Mouse (Mus musculus) embryonic facial prominence, embryonic 14.5 days (tissue): ENCODE results near the gene Bloc1s1. TPM values are rescaled to one million over a fixed set of nuclear protein-coding genes. Genes with fewer than 3 reads are reported as not detected.

Experiments
- ATAC-seq: fragments of 200-750 bp; cut with Nextera tagmentation; 2 replicates; pipeline ENCODE4 v1.8.0; 2017; ENCODE audit warnings: low read depth, moderate number of reproducible peaks, moderate TSS enrichment
- DNase-seq: peaks from one replicate; pipeline ENCODE4 v3.0.0-alpha.2; 2015; ENCODE audit warnings: low spot score
- H3K27ac ChIP-seq: fragments of 300-500 bp; sonication (generic); replicated peaks from 2 replicates; pipeline ENCODE4 v1.5.1; 2014; ENCODE audit warnings: low read depth, mild to moderate bottlenecking, low read length, moderate library complexity
- H3K27me3 ChIP-seq: fragments of 300-500 bp; sonication (generic); replicated peaks from 2 replicates; pipeline ENCODE4 v1.6.1; 2014; ENCODE audit warnings: low read length; ENCODE audit not compliant: control insufficient read depth, insufficient read depth
- H3K36me3 ChIP-seq: fragments of 300-500 bp; sonication (generic); 2 replicates; pipeline ENCODE4 v1.6.1; 2014; ENCODE audit warnings: low read length, mixed read lengths; ENCODE audit not compliant: control insufficient read depth, insufficient read depth
- H3K4me1 ChIP-seq: fragments of 300-500 bp; sonication (generic); 2 replicates; pipeline ENCODE4 v1.6.1; 2014; ENCODE audit warnings: antibody characterized with exemption, low read length; ENCODE audit not compliant: control insufficient read depth, insufficient read depth
- H3K4me2 ChIP-seq: fragments of 300-500 bp; sonication (generic); 2 replicates; pipeline ENCODE4 v1.6.1; 2014; ENCODE audit warnings: low read depth, mild to moderate bottlenecking, low read length, moderate library complexity, mixed read lengths
- H3K4me3 ChIP-seq: fragments of 300-500 bp; sonication (generic); 2 replicates; pipeline ENCODE4 v1.5.1; 2014; ENCODE audit warnings: low read depth, mild to moderate bottlenecking, low read length
- H3K9ac ChIP-seq: fragments of 300-500 bp; sonication (generic); 2 replicates; pipeline ENCODE4 v1.6.1; 2014; ENCODE audit warnings: low read depth, mild to moderate bottlenecking, low read length, moderate library complexity, mixed read lengths
- H3K9me3 ChIP-seq: fragments of 300-500 bp; sonication (generic); 2 replicates; pipeline ENCODE4 v1.6.1; 2016; ENCODE audit warnings: low read length; ENCODE audit not compliant: control insufficient read depth
- WGBS: fragments of 180-500 bp; shearing (Covaris S2); extraction: QIAGEN DNeasy Blood & Tissue Kit; methylation state at CpG from one replicate; pipeline ENCODE4 v1.1.7; 2014; 5-methylcytosine and 5-hydroxymethylcytosine counted together
- polyA plus RNA-seq: library from polyadenylated mRNA; unstranded; fragments of >200 nt; fragmentation: Nextera tagmentation; extraction: Ambion mirVana; gene quantifications from 2 replicates; pipeline ENCODE4 v1.2.1, GENCODE M21; 2014

The Bloc1s1 gene
- polyA plus RNA-seq, 1 experiment from 2014 or later, result 242 TPM

DNA sequence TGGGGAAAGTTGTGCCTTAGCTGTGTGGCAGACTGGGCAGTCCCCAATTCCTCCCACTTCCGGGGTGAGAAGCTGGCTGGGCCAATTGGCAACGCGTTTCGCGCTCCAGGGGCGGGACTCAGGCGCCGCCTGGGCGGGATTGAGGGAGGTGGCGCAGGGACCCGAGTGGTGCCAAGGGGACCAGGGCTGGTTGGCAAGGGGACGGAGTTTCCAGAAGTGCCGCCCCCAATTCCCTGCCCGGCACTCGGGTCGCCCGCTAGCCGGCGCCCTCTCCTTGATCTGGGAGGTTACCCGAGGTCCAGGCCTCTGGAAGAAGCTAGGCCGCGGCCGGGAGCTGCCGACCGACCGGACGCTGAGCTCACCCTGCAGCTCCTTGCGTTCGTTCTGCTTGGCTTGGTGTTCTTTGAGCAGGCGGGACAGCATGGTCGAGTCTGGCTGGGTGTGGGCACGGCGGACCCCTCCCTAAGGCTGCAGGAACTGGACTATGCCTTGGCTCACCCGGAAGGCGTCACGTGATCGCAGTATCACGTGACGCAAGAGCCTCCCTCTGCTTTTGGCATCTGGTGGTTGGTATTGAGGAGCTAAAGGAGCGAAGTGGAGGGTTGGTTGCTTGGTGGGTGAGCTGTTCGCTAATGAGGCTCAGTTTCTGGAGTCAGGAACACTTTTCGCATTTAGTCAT is 683 bp downstream of the Bloc1s1 start:
- H3K4me3 ChIP-seq, result peak overlapping the region; percentile 77
- DNase-seq (peak; percentile 96), ATAC-seq (peak; percentile 94)
- peaks cover 26% of the 10 kb centered on the region for H3K4me1 ChIP-seq
- H3K27ac ChIP-seq, result peak overlapping the region; percentile 89
- WGBS, result under 1% methylated on average over 31 of the region's 42 CpGs
- H3K27me3 ChIP-seq, result 0 out of 2 replicates have a peak, but pooled peaks cover 3% of the 10 kb centered on the region
- H3K9me3 ChIP-seq, result no peaks in the 10 kb centered on the region
- H3K9ac ChIP-seq, result peak overlapping the region; percentile 79
- peaks cover 4% of the 10 kb centered on the region; the same call in 1 of the 2 replicates for H3K36me3 ChIP-seq
- peak overlapping the region; percentile 73 for H3K4me2 ChIP-seq

DNA sequence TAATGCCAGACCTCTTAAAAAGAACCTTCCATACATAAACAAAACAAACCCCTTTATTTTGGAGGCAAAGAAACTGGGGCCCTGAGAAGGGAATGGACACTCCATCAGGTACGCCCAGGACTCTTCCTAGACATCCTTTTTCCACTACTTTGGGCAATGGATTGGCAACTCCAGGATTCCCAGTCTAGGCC is 1.1 kb downstream of the Bloc1s1 start, which contains the start of gene Rdh5:
Gene Rdh5 (minus strand): TSS at position 67 of the 191 bp plus-strand sequence.
- no peaks in the 10 kb centered on the region for H3K27me3 ChIP-seq
- H3K4me1 ChIP-seq, result peaks cover 26% of the 10 kb centered on the region
- peak within 1 kb of the TSS; percentile 73 for H3K4me2 ChIP-seq
- peak within 1 kb of the TSS; percentile 89 for H3K27ac ChIP-seq
- ATAC-seq, result no peak
- H3K4me3 ChIP-seq, result peak within 1 kb of the TSS; percentile 77
- no peak for DNase-seq
- 13% methylated on average over 1 of the region's 1 CpGs for WGBS
- peaks cover 9% of the 10 kb centered on the region; the same call in 1 of the 2 replicates for H3K36me3 ChIP-seq
- peak within 1 kb of the TSS; percentile 79 for H3K9ac ChIP-seq
- no peaks in the 10 kb centered on the region for H3K9me3 ChIP-seq

DNA sequence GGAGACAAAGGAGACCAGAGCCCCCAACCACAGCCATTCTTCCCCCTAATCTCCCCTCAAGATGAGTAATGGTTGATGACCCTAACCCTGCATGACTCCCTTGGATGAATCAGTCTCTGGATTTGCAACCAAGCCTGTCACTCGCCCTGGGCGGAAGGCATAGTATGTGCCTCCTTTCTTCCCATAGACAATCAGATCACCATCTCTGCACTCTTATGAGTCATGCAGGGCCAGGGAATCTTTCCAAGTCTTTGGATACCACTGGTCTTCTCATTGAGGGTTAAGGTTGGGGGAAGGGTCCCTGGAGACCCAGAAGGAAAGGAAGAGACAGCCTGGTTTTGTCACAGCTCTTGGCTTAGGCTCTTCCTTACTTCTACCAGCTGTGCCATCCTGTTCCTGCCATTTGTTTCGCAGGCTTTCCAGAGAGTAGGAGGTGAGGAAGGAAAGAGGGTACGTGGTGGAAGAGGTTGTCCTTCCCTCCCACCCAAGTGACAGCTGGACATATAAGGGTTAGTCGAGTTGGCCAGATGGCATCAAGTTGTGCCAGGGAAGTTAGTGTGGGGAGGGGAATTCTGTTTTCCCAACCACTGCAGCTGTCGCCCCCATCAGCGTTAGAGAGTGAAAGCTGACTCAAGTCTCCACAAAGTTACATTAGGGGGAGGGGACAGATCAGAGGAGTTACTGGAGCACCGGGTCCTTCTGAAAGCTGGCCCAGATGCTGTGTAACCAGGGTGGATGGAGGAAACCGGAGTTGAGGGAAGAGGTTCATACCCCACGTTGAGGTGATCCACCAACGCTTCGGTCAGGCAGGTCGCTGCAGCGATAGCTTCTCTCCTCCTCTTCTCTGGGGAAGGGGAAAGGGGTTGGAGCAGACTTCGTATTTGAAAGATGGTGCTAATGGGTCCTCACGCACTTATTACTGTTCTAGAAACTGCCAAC is 1.7 kb downstream of the Bloc1s1 start:
- Histone ChIP-seq H3K9me3 (no peaks in the 10 kb centered on the region), H3K4me1 (peaks cover 26% of the 10 kb centered on the region), H3K9ac (peak overlapping the region; percentile 79), H3K36me3 (peaks cover 14% of the 10 kb centered on the region), H3K4me3 (peak overlapping the region; percentile 77), H3K4me2 (peak overlapping the region; percentile 73), H3K27me3 (no peaks in the 10 kb centered on the region), H3K27ac (peak overlapping the region; percentile 89)
- ATAC-seq (no peak), DNase-seq (peak; percentile 76)
- 72% methylated on average over 16 of the region's 16 CpGs for WGBS

DNA sequence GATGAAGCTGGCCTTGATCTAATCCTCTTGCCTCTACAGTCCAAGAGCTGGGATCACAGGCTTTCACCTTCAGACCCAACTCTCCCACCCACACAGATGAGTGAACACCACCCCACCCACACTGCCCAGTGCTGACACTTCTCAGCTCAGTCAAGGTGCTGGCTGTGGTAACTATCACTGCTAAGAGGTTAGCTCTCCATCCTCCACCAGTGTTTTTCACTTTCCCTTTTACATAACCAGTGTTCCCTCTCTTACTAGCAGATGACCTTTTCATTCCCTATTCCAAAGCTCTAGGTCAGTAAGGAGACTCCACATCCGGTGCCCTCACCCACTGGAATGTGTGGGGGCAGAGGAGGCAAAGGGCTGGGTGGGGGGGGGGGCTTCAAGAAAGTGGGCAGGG is 2.6 kb downstream of the Bloc1s1 start:
- H3K4me3 ChIP-seq, result no peak overlapping the region
- no peaks in the 10 kb centered on the region for H3K9me3 ChIP-seq
- H3K27ac ChIP-seq, result peak overlapping the region; percentile 55; the same call in 1 of the 2 replicates
- H3K36me3 ChIP-seq, result peaks cover 23% of the 10 kb centered on the region
- WGBS, result 32% methylated on average over 1 of the region's 1 CpGs
- H3K9ac ChIP-seq, result peak overlapping the region; percentile 14; the same call in 1 of the 2 replicates
- DNase-seq (no peak), ATAC-seq (no peak)
- no peaks in the 10 kb centered on the region for H3K27me3 ChIP-seq
- H3K4me2 ChIP-seq, result no peak overlapping the region
- H3K4me1 ChIP-seq, result peaks cover 26% of the 10 kb centered on the region

DNA sequence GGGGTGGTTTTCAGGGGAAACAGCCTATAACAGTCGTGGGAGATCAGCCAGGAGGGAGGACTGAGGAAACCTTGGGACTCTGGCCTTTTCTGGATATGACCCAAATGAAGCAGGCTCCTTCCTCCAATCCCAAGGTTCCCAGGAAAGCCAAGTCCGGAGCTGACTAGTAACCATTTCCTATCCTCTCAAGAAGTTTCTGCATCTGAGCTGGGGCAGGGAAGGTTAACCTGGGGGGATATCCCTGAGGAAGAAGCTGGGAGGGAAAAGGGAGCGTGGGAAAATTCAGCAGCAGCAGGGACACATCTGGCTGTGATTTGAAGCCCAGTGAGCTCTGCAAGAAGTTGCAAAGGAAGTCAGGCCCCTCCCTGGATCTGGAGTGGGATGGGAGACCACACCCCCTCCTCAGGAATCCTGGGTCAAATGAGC is 3.1 kb downstream of the Bloc1s1 start:
- no peak overlapping the region for H3K9ac ChIP-seq

DNA sequence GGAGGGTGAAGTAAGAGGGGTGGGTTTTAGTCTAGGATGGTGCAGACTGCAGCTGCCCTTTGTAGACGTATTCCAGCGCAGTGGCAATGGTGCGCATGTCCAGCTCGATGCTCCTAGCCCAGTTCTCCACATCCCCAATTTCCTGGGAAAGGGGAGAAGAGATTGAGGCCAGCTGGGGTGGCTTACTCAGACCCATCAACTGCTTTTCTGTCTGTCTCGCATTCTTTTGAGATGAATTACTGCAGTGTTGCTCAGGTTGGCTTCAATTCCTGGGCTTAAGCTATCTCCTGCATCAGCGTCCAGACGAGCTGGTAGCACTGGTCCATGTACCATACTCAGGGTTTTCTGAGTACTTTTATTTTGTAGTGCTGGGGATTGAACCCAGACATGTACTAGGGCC is 3.9 kb downstream of the Bloc1s1 start:
- Histone ChIP-seq H3K4me3 (no peak overlapping the region), H3K36me3 (peaks cover 32% of the 10 kb centered on the region), H3K4me2 (no peak overlapping the region), H3K27ac (no peak overlapping the region; the same call in 1 of the 2 replicates), H3K9me3 (no peaks in the 10 kb centered on the region), H3K4me1 (peaks cover 26% of the 10 kb centered on the region), H3K9ac (no peak overlapping the region), H3K27me3 (no peaks in the 10 kb centered on the region)
- DNase-seq (no peak), ATAC-seq (no peak)
- WGBS, result 62% methylated on average over 7 of the region's 7 CpGs

More for the DNA sequence above, 3.1 kb downstream of the Bloc1s1 start:
- ATAC-seq (no peak), DNase-seq (peak; percentile 70)
- Histone ChIP-seq H3K4me3 (no peak overlapping the region), H3K4me2 (no peak overlapping the region; the same call in 1 of the 2 replicates), H3K27ac (0 out of 2 replicates have a peak overlapping the region, but pooled peaks have one; percentile 55), H3K27me3 (no peaks in the 10 kb centered on the region), H3K4me1 (peaks cover 26% of the 10 kb centered on the region), H3K36me3 (peaks cover 27% of the 10 kb centered on the region), H3K9me3 (no peaks in the 10 kb centered on the region)
- 32% methylated on average over 3 of the region's 3 CpGs for WGBS

DNA sequence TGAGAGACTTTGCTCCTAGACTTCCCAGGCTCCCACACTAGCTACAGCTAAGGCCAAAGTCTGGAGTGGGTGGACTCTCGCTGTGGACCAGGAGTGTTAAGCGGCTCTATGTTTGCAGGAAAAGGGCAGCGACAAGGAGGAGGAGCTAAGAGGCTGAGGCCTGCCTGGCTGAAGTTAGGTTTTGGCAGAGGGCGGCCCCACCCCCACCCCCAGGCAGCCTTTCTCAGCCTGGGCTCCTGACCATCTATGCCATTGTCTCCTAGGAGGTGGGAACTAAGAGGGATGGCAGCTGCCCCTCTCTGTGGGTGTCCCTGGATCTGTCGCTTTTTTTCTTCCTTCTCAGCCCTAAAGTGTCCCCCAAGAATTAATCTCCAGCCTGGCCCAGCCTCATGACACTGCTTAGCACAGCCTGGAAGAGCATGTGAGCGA is 4.6 kb downstream of the Bloc1s1 start:
- DNase-seq (no peak), ATAC-seq (no peak)
- Histone ChIP-seq H3K27me3 (no peaks in the 10 kb centered on the region), H3K9me3 (no peaks in the 10 kb centered on the region), H3K4me2 (no peak overlapping the region), H3K36me3 (peaks cover 40% of the 10 kb centered on the region), H3K4me1 (peaks cover 26% of the 10 kb centered on the region), H3K4me3 (no peak overlapping the region), H3K27ac (peak overlapping the region; percentile 31; the same call in 1 of the 2 replicates), H3K9ac (no peak overlapping the region)
- 21% methylated on average over 6 of the region's 6 CpGs for WGBS

DNA sequence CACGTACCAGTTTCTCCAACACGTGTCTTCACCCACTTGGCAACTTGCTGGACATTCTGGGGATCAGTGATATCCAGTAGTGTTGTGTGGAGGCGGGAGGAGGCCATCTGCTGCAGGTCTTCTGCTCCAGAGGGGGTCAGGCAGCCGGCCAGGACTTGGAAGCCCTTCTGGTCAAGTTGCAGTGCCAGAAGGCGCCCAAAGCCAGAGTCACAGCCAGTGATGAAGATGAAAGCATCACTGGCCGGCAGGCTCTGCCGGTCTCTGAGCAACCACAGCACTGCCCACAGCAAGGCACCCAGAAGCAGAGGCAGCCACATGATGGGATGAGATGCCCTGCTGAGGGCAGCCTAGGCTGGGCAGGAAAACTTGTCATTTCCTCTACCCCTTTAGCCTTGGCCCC is 5.6 kb downstream of the Bloc1s1 start:
- peak overlapping the region; percentile 19; the same call in 1 of the 2 replicates for H3K9ac ChIP-seq
- peaks cover 49% of the 10 kb centered on the region for H3K36me3 ChIP-seq
- no peak overlapping the region for H3K4me3 ChIP-seq
- ATAC-seq (no peak), DNase-seq (no peak)
- 69% methylated on average over 7 of the region's 7 CpGs for WGBS
- no peaks in the 10 kb centered on the region for H3K27me3 ChIP-seq
- H3K9me3 ChIP-seq, result no peaks in the 10 kb centered on the region
- no peak overlapping the region for H3K4me2 ChIP-seq
- H3K4me1 ChIP-seq, result peaks cover 22% of the 10 kb centered on the region
- H3K27ac ChIP-seq, result no peak overlapping the region; the same call in 1 of the 2 replicates
